Mouse (Mus musculus) liver, postnatal 0 days (tissue): ENCODE measurements around the gene Kdr.

Experiments
- CTCF ChIP-seq: sonication (generic); IDR thresholded peaks from 2 replicates; pipeline ENCODE4 v1.5.1; 2016; ENCODE audit warnings: antibody characterized with exemption, low read depth
- EP300 ChIP-seq: IDR thresholded peaks from 2 replicates; pipeline ENCODE4 v1.6.1; 2016; ENCODE audit warnings: antibody characterized with exemption, low read depth, mild to moderate bottlenecking

DNA sequence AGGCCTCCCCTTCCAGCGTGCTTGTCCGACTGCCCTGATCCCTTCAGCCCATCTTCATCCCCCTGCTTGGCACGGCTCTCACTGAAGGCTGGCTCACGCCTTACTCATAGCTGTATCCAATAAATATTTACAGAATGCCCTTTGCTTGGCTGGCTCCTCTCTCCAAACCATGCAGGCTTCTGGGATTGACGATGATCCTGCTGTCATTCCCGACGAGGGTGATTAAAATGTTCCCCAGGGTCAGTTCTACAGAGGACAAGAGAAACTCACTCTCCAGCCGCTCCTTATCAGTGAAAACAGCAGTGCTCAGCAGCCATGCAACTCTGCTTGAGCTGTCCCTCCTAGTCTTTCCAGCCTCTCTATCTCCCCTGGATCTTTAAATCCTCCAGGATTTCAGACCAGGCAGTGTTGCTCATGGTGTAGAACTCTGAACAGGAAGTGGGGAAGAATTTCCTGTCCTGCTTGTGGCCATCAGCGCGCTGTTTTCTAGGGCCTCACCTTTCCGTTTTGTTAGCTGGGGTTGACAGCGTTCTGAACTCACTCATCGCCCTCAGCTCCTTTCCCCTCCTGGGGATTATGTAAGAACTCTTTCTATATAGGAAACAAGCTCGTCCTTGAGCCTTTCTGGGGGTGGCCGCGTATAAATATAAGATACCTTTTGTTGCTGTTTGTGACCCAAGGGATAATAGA is 77.9 kb downstream of the Kdr start:
- TF ChIP-seq CTCF (no peak), EP300 (no peak)
